Mouse (Mus musculus): ENCODE measurements at regions not wholly inside any gene's neighbourhood (a gene's known extent, or its start where the extent isn't known, plus 50 kb on each side); places are given as distances from the start of the nearest gene placed in this dataset.

GRCm38 (mm10) chr2:38420498-38420897, 81.4 kb downstream of the Lhx2 start:
- no peak for DNase-seq

- no peak for DNase-seq
Measured at GRCm38 (mm10) chr2:38422406-38422805, 83.3 kb downstream of the Lhx2 start.

GRCm38 (mm10) chr2:38423886-38424277, 84.8 kb downstream of the Lhx2 start:
- DNase-seq: peak; percentile 53

DNA sequence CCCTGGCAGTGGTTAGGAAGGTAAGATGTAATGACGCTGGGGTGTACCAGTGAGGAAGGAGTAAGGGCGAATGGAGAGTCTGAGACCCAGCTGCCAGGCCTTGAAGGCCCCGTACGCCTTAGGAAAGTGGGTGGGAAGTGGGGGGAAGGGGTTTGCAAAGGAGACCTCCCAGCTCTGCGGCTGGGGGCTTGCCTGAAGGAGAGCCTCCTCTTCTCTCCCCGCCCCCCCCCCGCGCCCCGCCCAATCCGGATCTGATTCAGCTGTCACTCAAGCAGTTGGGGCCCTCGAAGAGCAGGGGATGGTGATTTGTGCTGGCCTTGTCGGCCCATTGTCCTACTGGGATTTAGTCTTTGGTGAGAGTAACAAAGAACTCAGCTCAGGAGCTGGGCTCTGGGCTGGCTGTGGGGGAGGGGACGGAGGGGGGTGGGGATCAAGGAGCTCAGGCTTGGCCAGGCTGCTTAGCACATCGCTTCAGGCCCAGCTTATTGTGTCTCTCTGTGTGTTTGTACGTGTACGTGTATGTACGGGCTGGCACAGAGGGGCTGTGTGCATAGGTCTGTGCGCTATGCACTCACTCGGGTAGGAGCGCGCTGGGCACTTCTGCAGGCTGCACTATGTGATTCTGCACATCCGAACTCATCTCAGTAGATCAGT, 85.3 kb downstream of the Lhx2 start:
- no peak for DNase-seq

DNA sequence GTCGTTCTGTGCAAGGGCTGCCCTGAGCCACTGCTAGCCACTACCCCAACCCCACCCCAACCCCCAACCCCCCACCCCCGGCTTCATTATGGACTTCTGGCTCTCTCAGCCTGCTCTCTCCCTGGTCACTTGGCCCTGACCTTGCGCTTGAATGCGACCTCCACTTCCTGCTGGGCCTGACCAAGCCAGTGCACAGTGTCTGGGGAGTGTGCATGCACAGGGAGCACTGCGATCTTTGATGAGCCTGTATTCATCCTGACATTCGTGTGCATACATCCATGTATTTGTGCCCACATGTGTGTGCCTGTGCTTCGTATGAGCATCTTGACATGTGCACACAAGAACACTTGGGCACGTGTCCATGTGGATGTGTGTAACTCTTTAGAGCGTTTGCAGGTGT, 85.9 kb downstream of the Lhx2 start:
- DNase-seq: no peak

GRCm38 (mm10) chr2:38429752-38430378, 81.6 kb upstream of the Nek6 start:
- peak; percentile 73 for DNase-seq

GRCm38 (mm10) chr2:38431546-38431945, 79.9 kb upstream of the Nek6 start:
- DNase-seq: no peak

GRCm38 (mm10) chr2:38433736-38434135, 77.7 kb upstream of the Nek6 start:
- DNase-seq: no peak

DNA sequence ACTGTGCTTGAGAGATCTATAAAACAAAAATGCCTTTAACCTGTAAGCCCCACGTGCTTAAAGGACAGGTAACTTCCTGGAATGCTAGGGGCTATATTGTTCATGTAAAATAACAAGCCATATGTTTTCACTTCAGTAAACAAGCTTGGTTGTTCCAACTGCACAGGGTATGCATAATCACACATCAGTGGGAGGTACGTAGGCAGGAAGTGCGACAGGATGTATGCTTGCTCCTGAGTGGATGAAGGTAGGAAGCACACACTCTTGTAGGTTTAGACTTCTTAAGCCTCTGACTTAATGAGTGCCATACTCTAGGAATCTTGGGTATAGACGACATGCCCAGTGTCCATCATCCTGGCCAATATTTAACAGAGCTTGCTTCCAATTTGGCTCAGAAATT, 74.7 kb upstream of the Nek6 start:
- no peak for DNase-seq

- no peak for DNase-seq
Measured at GRCm38 (mm10) chr2:38439191-38439590, 72.3 kb upstream of the Nek6 start.

GRCm38 (mm10) chr2:38439973-38440372, 71.5 kb upstream of the Nek6 start:
- DNase-seq: no peak

DNA sequence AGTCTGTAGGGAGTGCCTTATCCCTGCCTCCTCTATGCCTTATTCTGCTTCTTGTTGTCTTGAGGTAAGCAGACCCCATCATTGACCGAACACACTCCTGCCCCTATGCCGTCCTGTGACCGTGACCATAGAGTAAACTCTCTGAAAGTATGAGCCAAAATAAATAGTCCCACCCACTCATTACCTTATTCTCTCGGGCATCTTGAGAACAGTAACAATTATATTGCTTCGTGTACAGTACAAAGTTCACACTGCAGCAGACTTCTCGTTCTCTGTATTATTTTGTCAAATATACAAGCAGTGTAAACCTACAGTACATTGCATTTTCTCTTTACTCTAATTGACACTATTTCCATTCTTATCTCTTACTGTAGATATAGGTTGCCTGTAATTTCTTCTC, 62.4 kb upstream of the Nek6 start:
- no peak for DNase-seq

DNA sequence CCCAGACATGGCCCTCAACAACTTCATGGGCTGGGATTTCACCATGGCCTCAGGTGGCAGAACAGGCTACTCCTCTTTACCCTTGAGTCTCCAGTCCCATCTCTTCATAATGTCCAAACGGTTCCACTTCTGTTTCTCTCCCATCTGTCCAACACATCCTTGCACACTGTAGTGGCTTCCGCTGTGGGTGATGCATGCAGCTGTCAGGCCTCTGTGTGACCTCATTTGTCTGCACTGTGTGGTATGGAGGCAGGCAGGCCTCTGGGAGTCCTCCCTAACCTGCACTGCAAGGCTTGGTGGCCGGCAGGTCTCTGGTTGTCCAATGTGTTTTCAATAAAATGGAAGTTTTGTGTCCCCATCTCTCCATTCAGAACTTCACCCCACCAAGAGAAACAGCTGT, 54.9 kb upstream of the Nek6 start:
- no peak for DNase-seq

DNA sequence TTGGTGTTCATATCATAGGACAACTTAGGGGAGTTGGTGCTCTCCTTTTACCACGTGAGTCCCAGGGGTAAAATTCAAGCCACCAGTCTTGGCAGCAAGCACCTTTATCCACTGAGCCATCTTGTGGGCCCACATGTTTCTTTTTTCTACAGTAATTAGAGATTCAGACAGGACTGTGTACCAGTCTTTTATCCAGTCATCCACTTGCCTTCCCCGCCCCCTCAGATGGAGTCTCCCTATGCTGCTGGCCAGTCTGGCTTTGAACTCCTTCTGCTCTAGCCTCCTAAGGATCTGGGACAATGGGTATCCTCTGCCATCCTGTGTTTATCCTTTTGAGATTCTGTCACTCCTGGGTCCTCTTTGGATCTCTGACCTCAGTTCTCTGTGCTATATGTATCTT, 51.1 kb upstream of the Nek6 start:
- DNase-seq: no peak

- DNase-seq: no peak
Measured at GRCm38 (mm10) chr2:38460825-38461540, 50.5 kb upstream of the Nek6 start.

All from cerebellum, adult 9-11 months (tissue).